Mouse (Mus musculus): Measurements from ENCODE around the gene Snx20.

- TF ChIP-seq CTCF (IDR thresholded peaks at IDR 0.05) (no peak), POLR2A (IDR thresholded peaks at IDR 0.05; ENCODE audit: insufficient read depth, low read depth, low read length) (no peak)
Observed at GRCm38 (mm10) chr8:88578413-88579175, 57.3 kb downstream of the Snx20 start.

All from heart, adult 2 months (tissue).